26 mouse cellular contexts compared by ENCODE assay signal in genomic region chr8:122622727-122623126, GRCm38 (mm10). TPM values are rescaled to one million over a fixed set of nuclear protein-coding genes. Genes with fewer than 3 reads are reported as not detected.
A peak's percentile ranks its signal among the peaks of the same experiment; 100 is the strongest.
DNase-seq lines count a peak whose midpoint lies in the region; ATAC-seq lines count a peak whose summit lies in the region.
"Had no signal": no experiment of that assay in that cellular context is flagged by ENCODE, and none has a peak within 500 bp of the region (broad histone marks: within the 10 kb centered on the region; RNA-seq: fewer than 3 reads in every experiment).

TSS of gene Pabpn1l (minus strand) at chr8:122622739.

- peak; percentile 23 for DNase-seq in embryo, embryonic 10 days (ENCODE audit: low spot score)
- no peak for DNase-seq in embryo, embryonic 9.5 days (ENCODE audit: extremely low spot score)
- DNase-seq in heart, embryonic 10.5 days (ENCODE audit: low spot score), result no peak
- peak; percentile 26 to 40 for DNase-seq in kidney, adult 8-10 months
- DNase-seq in kidney, postnatal 4 days, result no peak
- no peak for DNase-seq in midbrain, embryonic 10.5 days (ENCODE audit: low spot score)
- DNase-seq: adrenal gland, adult 8-10 months; adrenal gland, postnatal 25 days; cerebellum, adult 11-12 months; cerebellum, adult 8-10 months; cerebellum, postnatal 36 days; gastrocnemius, postnatal 14 days; heart, adult 18-20 months had no signal

- no peaks in the 10 kb centered on the region for H3K36me3 ChIP-seq in heart, embryonic 10.5 days
- no peaks in the 10 kb centered on the region for H3K36me3 ChIP-seq in heart, embryonic 11.5 days (ENCODE audit: control insufficient read depth, insufficient read depth, low read length)
- H3K36me3 ChIP-seq in midbrain, embryonic 10.5 days, result no peaks in the 10 kb centered on the region
- no peaks in the 10 kb centered on the region for H3K36me3 ChIP-seq in midbrain, embryonic 13.5 days
- H3K36me3 ChIP-seq: embryonic facial prominence, embryonic 12.5 days; embryonic facial prominence, embryonic 15.5 days; hindbrain, embryonic 12.5 days; hindbrain, embryonic 15.5 days had no signal

- H3K27ac ChIP-seq in heart, embryonic 10.5 days, result 0 out of 2 replicates have a peak within 1 kb of the TSS, but pooled peaks have one; percentile 26
- no peak within 1 kb of the TSS for H3K27ac ChIP-seq in heart, embryonic 11.5 days (ENCODE audit: low read depth, low read length)
- peak within 1 kb of the TSS; percentile 28; the same call in 1 of the 2 replicates for H3K27ac ChIP-seq in midbrain, embryonic 10.5 days (replicated peaks)
- H3K27ac ChIP-seq in midbrain, embryonic 13.5 days, result no peak within 1 kb of the TSS
- H3K27ac ChIP-seq: embryonic facial prominence, embryonic 12.5 days; embryonic facial prominence, embryonic 15.5 days; forebrain, embryonic 13.5 days; hindbrain, embryonic 12.5 days; hindbrain, embryonic 15.5 days had no signal

- peaks cover 25% of the 10 kb centered on the region; the same call in 1 of the 2 replicates for H3K27me3 ChIP-seq in heart, embryonic 10.5 days (ENCODE audit: insufficient read depth, poor library complexity, severe bottlenecking)
- H3K27me3 ChIP-seq in heart, embryonic 11.5 days (ENCODE audit: control insufficient read depth, insufficient read depth, low read length), result no peaks in the 10 kb centered on the region; the same call in 1 of the 2 replicates
- peaks cover 13% of the 10 kb centered on the region; the same call in 1 of the 2 replicates for H3K27me3 ChIP-seq in midbrain, embryonic 10.5 days (ENCODE audit: low read depth, poor library complexity, severe bottlenecking)
- no peaks in the 10 kb centered on the region for H3K27me3 ChIP-seq in midbrain, embryonic 13.5 days
- H3K27me3 ChIP-seq: embryonic facial prominence, embryonic 15.5 days; forebrain, embryonic 13.5 days; hindbrain, embryonic 12.5 days; hindbrain, embryonic 15.5 days had no signal

- no peak for ATAC-seq in heart, embryonic 11.5 days (replicated peaks; ENCODE audit: insufficient number of reproducible peaks, low FRiP score, low TSS enrichment)
- no peak for ATAC-seq in midbrain, embryonic 13.5 days
- ATAC-seq: activated CD4-positive, CD25-positive, alpha-beta regulatory T cell, adult 4 months; forebrain, embryonic 13.5 days; forebrain, embryonic 16.5 days had no signal

- H3K4me2 ChIP-seq in heart, embryonic 11.5 days, result no peak within 1 kb of the TSS; the same call in 1 of the 2 replicates
- no peak within 1 kb of the TSS for H3K4me2 ChIP-seq in midbrain, embryonic 13.5 days (replicated peaks)
- H3K4me2 ChIP-seq: embryonic facial prominence, embryonic 12.5 days; embryonic facial prominence, embryonic 15.5 days; forebrain, embryonic 13.5 days; hindbrain, embryonic 12.5 days; hindbrain, embryonic 15.5 days had no signal

- H3K9ac ChIP-seq in heart, embryonic 11.5 days (ENCODE audit: low read depth, low read length), result no peak within 1 kb of the TSS
- H3K9ac ChIP-seq in midbrain, embryonic 13.5 days (replicated peaks), result no peak within 1 kb of the TSS
- H3K9ac ChIP-seq: embryonic facial prominence, embryonic 12.5 days; embryonic facial prominence, embryonic 15.5 days; forebrain, embryonic 13.5 days; hindbrain, embryonic 12.5 days; hindbrain, embryonic 15.5 days had no signal

- H3K9me3 ChIP-seq in heart, embryonic 10.5 days, result no peaks in the 10 kb centered on the region
- no peaks in the 10 kb centered on the region for H3K9me3 ChIP-seq in heart, embryonic 11.5 days (replicated peaks; ENCODE audit: control insufficient read depth, low read length)
- no peaks in the 10 kb centered on the region for H3K9me3 ChIP-seq in midbrain, embryonic 10.5 days (replicated peaks)
- H3K9me3 ChIP-seq in midbrain, embryonic 13.5 days, result no peaks in the 10 kb centered on the region
- H3K9me3 ChIP-seq: embryonic facial prominence, embryonic 12.5 days; embryonic facial prominence, embryonic 15.5 days; forebrain, embryonic 13.5 days; hindbrain, embryonic 12.5 days; hindbrain, embryonic 15.5 days had no signal

- 66% methylated on average over 6 of the region's 6 CpGs for WGBS in heart, embryonic 10.5 days
- WGBS in heart, embryonic 11.5 days (ENCODE audit: insufficient replicate concordance), result 67% methylated on average over 6 of the region's 6 CpGs
- 60% methylated on average over 6 of the region's 6 CpGs for WGBS in midbrain, embryonic 10.5 days
- WGBS in midbrain, embryonic 13.5 days, result 64% methylated on average over 6 of the region's 6 CpGs

- peaks cover 36% of the 10 kb centered on the region for H3K4me1 ChIP-seq in heart, embryonic 10.5 days
- peaks cover 4% of the 10 kb centered on the region for H3K4me1 ChIP-seq in heart, embryonic 11.5 days (ENCODE audit: control insufficient read depth, insufficient read depth, low read length)
- H3K4me1 ChIP-seq in midbrain, embryonic 10.5 days, result peaks cover 34% of the 10 kb centered on the region
- H3K4me1 ChIP-seq in midbrain, embryonic 13.5 days (replicated peaks), result peaks cover 17% of the 10 kb centered on the region

- H3K4me3 ChIP-seq in heart, embryonic 10.5 days, result no peak within 1 kb of the TSS
- no peak within 1 kb of the TSS for H3K4me3 ChIP-seq in heart, embryonic 11.5 days (ENCODE audit: low read depth, low read length)
- no peak within 1 kb of the TSS for H3K4me3 ChIP-seq in midbrain, embryonic 10.5 days
- no peak within 1 kb of the TSS for H3K4me3 ChIP-seq in midbrain, embryonic 13.5 days (replicated peaks)
- H3K4me3 ChIP-seq: embryonic facial prominence, embryonic 12.5 days; embryonic facial prominence, embryonic 15.5 days; forebrain, embryonic 13.5 days; hindbrain, embryonic 12.5 days; hindbrain, embryonic 15.5 days had no signal

RNA-seq across cellular contexts. Expression of gene Pabpn1l, which starts in this region (rescaled TPM):
- polyA plus RNA-seq in heart, embryonic 10.5 days (2016; fragmentation: Nextera tagmentation; extraction: Ambion mirVana), result 0.19 TPM in 1 of 2 replicates, not detected in the other
- not detected in 2 replicates for polyA plus RNA-seq in heart, embryonic 11.5 days (2014; fragmentation: Nextera tagmentation; extraction: Ambion mirVana)
- not detected in 2 replicates for polyA plus RNA-seq in midbrain, embryonic 10.5 days (2016; fragmentation: Nextera tagmentation; extraction: Ambion mirVana)
- not detected in 2 replicates for polyA plus RNA-seq in midbrain, embryonic 13.5 days (2015; fragmentation: Nextera tagmentation; extraction: Ambion mirVana)
- polyA plus RNA-seq: activated CD4-positive, CD25-positive, alpha-beta regulatory T cell, adult 4 months; cortical plate, adult 2 months; embryonic facial prominence, embryonic 12.5 days; forebrain, embryonic 13.5 days; forebrain, embryonic 16.5 days; gonadal fat pad, adult 2 months; heart, embryonic 14.5 days; heart, postnatal 0 days; hindbrain, embryonic 12.5 days; hindbrain, embryonic 15.5 days had no signal

Comparison
In these comparisons a context has a peak if more than half of its experiments do, and no peak if none do; other contexts are left out.
1. DNase-seq: peak in embryo, embryonic 10 days (single experiment) and kidney, adult 8-10 months (2 of 2); none in embryo, embryonic 9.5 days (single experiment), heart, embryonic 10.5 days (single experiment), kidney, postnatal 4 days (0 of 2) and midbrain, embryonic 10.5 days (single experiment).
2. H3K27ac ChIP-seq: peak in heart, embryonic 10.5 days (single experiment) and midbrain, embryonic 10.5 days (single experiment); none in heart, embryonic 11.5 days (single experiment) and midbrain, embryonic 13.5 days (single experiment).